Mouse (Mus musculus) embryonic facial prominence, embryonic 11.5 days (tissue): ENCODE measurements around the gene Prrc2b. TPM values are rescaled to one million over a fixed set of nuclear protein-coding genes. Genes with fewer than 3 reads are reported as not detected.
A peak's percentile ranks its signal among the peaks of the same experiment; 100 is the strongest.

Source experiments
- ATAC-seq: fragments of 200-750 bp; cut with Nextera tagmentation; replicated peaks from 2 replicates; pipeline ENCODE4 v1.8.0; 2017; ENCODE audit warnings: low read depth; ENCODE audit not compliant: insufficient number of reproducible peaks, low FRiP score, low TSS enrichment
- DNase-seq: peaks from one replicate; pipeline ENCODE4 v3.0.0-alpha.2; 2015; ENCODE audit warnings: low spot score
- H3K27ac ChIP-seq: fragments of 300-500 bp; sonication (generic); replicated peaks from 2 replicates; pipeline ENCODE4 v1.5.1; 2014; ENCODE audit warnings: mild to moderate bottlenecking, low read depth, low read length, control low read depth
- H3K27me3 ChIP-seq: fragments of 300-500 bp; sonication (generic); 2 replicates; pipeline ENCODE4 v1.6.1; 2014; ENCODE audit warnings: mild to moderate bottlenecking, low read length, moderate library complexity, mixed read lengths; ENCODE audit not compliant: control insufficient read depth, insufficient read depth
- H3K36me3 ChIP-seq: fragments of 300-500 bp; sonication (generic); replicated peaks from 2 replicates; pipeline ENCODE4 v1.6.1; 2014; ENCODE audit warnings: low read depth, mild to moderate bottlenecking, low read length, moderate library complexity, mixed read lengths; ENCODE audit not compliant: control insufficient read depth, insufficient read depth
- H3K4me1 ChIP-seq: fragments of 300-500 bp; sonication (generic); 2 replicates; pipeline ENCODE4 v1.6.1; 2014; ENCODE audit warnings: low read length, mixed read lengths; ENCODE audit not compliant: control insufficient read depth, insufficient read depth
- H3K4me2 ChIP-seq: fragments of 300-500 bp; sonication (generic); 2 replicates; pipeline ENCODE4 v1.6.1; 2014; ENCODE audit warnings: low read depth, mild to moderate bottlenecking, control low read depth, low read length, moderate library complexity
- H3K4me3 ChIP-seq: fragments of 300-500 bp; sonication (generic); 2 replicates; pipeline ENCODE4 v1.5.1; 2014; ENCODE audit warnings: low read depth, low read length, control low read depth
- H3K9ac ChIP-seq: fragments of 300-500 bp; sonication (generic); replicated peaks from 2 replicates; pipeline ENCODE4 v1.6.1; 2014; ENCODE audit warnings: mild to moderate bottlenecking, control low read depth, low read length
- H3K9me3 ChIP-seq: fragments of 300-500 bp; sonication (generic); replicated peaks from 2 replicates; pipeline ENCODE4 v1.6.1; 2016; ENCODE audit warnings: mild to moderate bottlenecking, low read length, inconsistent platforms, mixed read lengths; ENCODE audit not compliant: control insufficient read depth
- WGBS: fragments of 180-500 bp; shearing (Covaris S2); extraction: QIAGEN DNeasy Blood & Tissue Kit; methylation state at CpG from one replicate; pipeline ENCODE4 v1.1.7; 2014; 5-methylcytosine and 5-hydroxymethylcytosine counted together
- polyA plus RNA-seq: library from polyadenylated mRNA; unstranded; fragments of >200 nt; fragmentation: Nextera tagmentation; extraction: Ambion mirVana; gene quantifications from 2 replicates; pipeline ENCODE4 v1.2.1, GENCODE M21; 2014

Gene Prrc2b
- polyA plus RNA-seq, 1 experiment from 2014 or later, result 46.2 TPM

GRCm38 (mm10) chr2:32130435-32130834 is 20.4 kb upstream of the Prrc2b start:
- ATAC-seq (no peak), DNase-seq (peak; percentile 75)
- Histone ChIP-seq H3K4me2 (no peak overlapping the region), H3K27ac (no peak overlapping the region), H3K4me1 (no peaks in the 10 kb centered on the region), H3K4me3 (no peak overlapping the region), H3K9me3 (no peaks in the 10 kb centered on the region), H3K27me3 (no peaks in the 10 kb centered on the region), H3K9ac (peak overlapping the region; percentile 9; the same call in 1 of the 2 replicates), H3K36me3 (no peaks in the 10 kb centered on the region)
- 31% methylated on average over 6 of the region's 6 CpGs for WGBS

GRCm38 (mm10) chr2:32131205-32131834 is 19.6 kb upstream of the Prrc2b start:
- no peak overlapping the region for H3K27ac ChIP-seq
- WGBS, result 82% methylated on average over 9 of the region's 9 CpGs

GRCm38 (mm10) chr2:32131866-32132566 is 18.9 kb upstream of the Prrc2b start:
- DNase-seq (no peak), ATAC-seq (no peak)
- WGBS, result 59% methylated on average over 6 of the region's 6 CpGs
- no peaks in the 10 kb centered on the region for H3K36me3 ChIP-seq
- no peak overlapping the region for H3K9ac ChIP-seq
- no peak overlapping the region for H3K27ac ChIP-seq
- H3K27me3 ChIP-seq, result no peaks in the 10 kb centered on the region
- H3K4me1 ChIP-seq, result no peaks in the 10 kb centered on the region
- H3K4me3 ChIP-seq, result no peak overlapping the region
- no peak overlapping the region for H3K4me2 ChIP-seq
- H3K9me3 ChIP-seq, result no peaks in the 10 kb centered on the region

More at GRCm38 (mm10) chr2:32131205-32131834, 19.6 kb upstream of the Prrc2b start:
- no peaks in the 10 kb centered on the region for H3K36me3 ChIP-seq
- no peak for ATAC-seq
- no peak overlapping the region for H3K4me2 ChIP-seq
- DNase-seq, result no peak
- H3K9ac ChIP-seq, result no peak overlapping the region
- H3K4me3 ChIP-seq, result no peak overlapping the region
- H3K27me3 ChIP-seq, result no peaks in the 10 kb centered on the region
- no peaks in the 10 kb centered on the region for H3K9me3 ChIP-seq
- no peaks in the 10 kb centered on the region for H3K4me1 ChIP-seq

GRCm38 (mm10) chr2:32132567-32132992 is 18.3 kb upstream of the Prrc2b start:
- Histone ChIP-seq H3K9me3 (no peaks in the 10 kb centered on the region), H3K9ac (no peak overlapping the region), H3K27ac (no peak overlapping the region), H3K36me3 (no peaks in the 10 kb centered on the region), H3K4me2 (no peak overlapping the region), H3K4me1 (no peaks in the 10 kb centered on the region), H3K27me3 (no peaks in the 10 kb centered on the region), H3K4me3 (no peak overlapping the region)
- peak; percentile 69 for DNase-seq
- 0 out of 2 replicates have a peak, but pooled peaks have one; percentile 12 for ATAC-seq
- WGBS, result 5% methylated on average over 12 of the region's 12 CpGs

- Histone ChIP-seq H3K9ac (peak overlapping the region; percentile 25; the same call in 1 of the 2 replicates), H3K4me1 (no peaks in the 10 kb centered on the region), H3K27me3 (no peaks in the 10 kb centered on the region), H3K27ac (no peak overlapping the region), H3K9me3 (no peaks in the 10 kb centered on the region), H3K4me3 (no peak overlapping the region), H3K36me3 (no peaks in the 10 kb centered on the region), H3K4me2 (no peak overlapping the region)
- WGBS, result 6% methylated on average over 2 of the region's 2 CpGs
- ATAC-seq, result no peak
- DNase-seq, result peak; percentile 92
Measured at GRCm38 (mm10) chr2:32134039-32134438, 16.8 kb upstream of the Prrc2b start.

- H3K4me2 ChIP-seq, result peak overlapping the region; percentile 85
- DNase-seq, result peak; percentile 99
- WGBS, result under 1% methylated on average over 40 of the region's 40 CpGs
Measured at GRCm38 (mm10) chr2:32137667-32138266, 13.1 kb upstream of the Prrc2b start.

GRCm38 (mm10) chr2:32139377-32139776 is 11.5 kb upstream of the Prrc2b start:
- Histone ChIP-seq H3K4me1 (no peaks in the 10 kb centered on the region), H3K27ac (no peak overlapping the region), H3K4me3 (no peak overlapping the region), H3K9ac (no peak overlapping the region), H3K36me3 (no peaks in the 10 kb centered on the region), H3K4me2 (no peak overlapping the region), H3K9me3 (no peaks in the 10 kb centered on the region), H3K27me3 (no peaks in the 10 kb centered on the region)
- no peak for DNase-seq
- ATAC-seq, result no peak
- 75% methylated on average over 5 of the region's 5 CpGs for WGBS

More at GRCm38 (mm10) chr2:32137667-32138266, 13.1 kb upstream of the Prrc2b start:
- Histone ChIP-seq H3K36me3 (no peaks in the 10 kb centered on the region), H3K27ac (peak overlapping the region; percentile 70), H3K9ac (peak overlapping the region; percentile 78), H3K9me3 (no peaks in the 10 kb centered on the region), H3K27me3 (no peaks in the 10 kb centered on the region), H3K4me3 (peak overlapping the region; percentile 65), H3K4me1 (no peaks in the 10 kb centered on the region)
- peak; percentile 90 for ATAC-seq

- WGBS, result 31% methylated on average over 4 of the region's 4 CpGs
- no peaks in the 10 kb centered on the region for H3K27me3 ChIP-seq
- DNase-seq (no peak), ATAC-seq (no peak)
- H3K4me1 ChIP-seq, result no peaks in the 10 kb centered on the region
- H3K9me3 ChIP-seq, result no peaks in the 10 kb centered on the region
- no peak overlapping the region for H3K4me3 ChIP-seq
- H3K27ac ChIP-seq, result no peak overlapping the region
- H3K4me2 ChIP-seq, result no peak overlapping the region
- no peaks in the 10 kb centered on the region for H3K36me3 ChIP-seq
- H3K9ac ChIP-seq, result no peak overlapping the region
Measured at GRCm38 (mm10) chr2:32140498-32140934, 10.4 kb upstream of the Prrc2b start.
